Mouse (Mus musculus): ENCODE data around the gene Prss1. TPM values are rescaled to one million over a fixed set of nuclear protein-coding genes. Genes with fewer than 3 reads are reported as not detected.
"Not testable (repeated sequence)": the region's sequence is repeated elsewhere in the genome, so short reads cannot be mapped to it uniquely, and the experiment has no call there.

Prss1 gene
- total RNA-seq (2012; rRNA removed) (not detected in 2 replicates), total RNA-seq (2014; rRNA removed) (not detected in 2 replicates), polyA plus RNA-seq (2012; ENCODE audit: insufficient read length, low read depth) (not detected in 2 replicates)

GRCm38 (mm10) chr6:41458632-41459031 lies at the start of gene Prss1:
Gene Prss1 (plus strand): TSS chr6:41458932.
- DNase-seq (ENCODE audit: extremely low read depth); H3K9me3 ChIP-seq (replicated peaks; ENCODE audit: low read length); dilution Hi-C loops (cut with MboI; ENCODE audit: extremely low pct_ligation_motif_present, extremely low pct_unique_long_range_greater_than_20kb, low sequenced_read_pairs); H3K4me1 ChIP-seq (ENCODE audit: control insufficient read depth in 1 of 2, insufficient read depth in 2 of 2); H3K4me2 ChIP-seq (ENCODE audit: insufficient read depth, low read depth, poor library complexity, severe bottlenecking); H3K79me2 ChIP-seq (replicated peaks; ENCODE audit: control insufficient read depth, extremely low read depth, insufficient read depth, poor library complexity, severe bottlenecking); H3K27me3 ChIP-seq (replicated peaks); H3K4me3 ChIP-seq (replicated peaks in 1 of 3; ENCODE audit: low read depth in 2 of 3, low read length in 2 of 3, poor library complexity in 1 of 3); H3K27ac ChIP-seq (ENCODE audit: insufficient read depth, low read depth); H3K36me3 ChIP-seq (replicated peaks in 1 of 2; ENCODE audit: control insufficient read depth in 1 of 2, insufficient read depth in 1 of 2, low read length in 1 of 2); in situ Hi-C loops (cut with MboI; ENCODE audit: low pct_ligation_motif_present, low pct_unique_long_range_greater_than_20kb, low sequenced_read_pairs); H3K9ac ChIP-seq (ENCODE audit: insufficient read depth, low read depth): not testable (repeated sequence)

DNA sequence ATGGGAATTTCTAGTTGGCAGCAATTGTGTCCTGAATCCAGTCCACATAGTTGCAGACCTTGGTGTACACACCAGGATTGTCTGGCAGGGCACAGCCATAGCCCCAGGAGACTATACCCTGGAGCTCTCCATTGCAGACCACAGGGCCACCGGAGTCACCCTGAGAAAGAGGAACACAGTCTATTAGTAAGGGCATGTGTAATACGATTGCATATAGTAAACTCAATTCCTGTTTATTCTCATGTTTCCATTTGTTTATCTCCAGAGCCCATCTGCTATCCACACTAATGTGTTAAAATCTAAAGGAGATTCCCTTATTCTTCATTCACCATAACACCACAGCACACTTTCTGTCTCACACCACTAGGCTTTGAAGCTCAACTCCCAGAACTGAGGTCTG lies 16.5 kb upstream of the Prss1 start:
- H3K27ac ChIP-seq (ENCODE audit: insufficient read depth, low read depth); H3K79me2 ChIP-seq (replicated peaks; ENCODE audit: control insufficient read depth, extremely low read depth, insufficient read depth, poor library complexity, severe bottlenecking); H3K27me3 ChIP-seq (replicated peaks); H3K36me3 ChIP-seq (replicated peaks in 1 of 2; ENCODE audit: control insufficient read depth in 1 of 2, insufficient read depth in 1 of 2, low read length in 1 of 2); in situ Hi-C loops (cut with MboI; ENCODE audit: low pct_ligation_motif_present, low pct_unique_long_range_greater_than_20kb, low sequenced_read_pairs); H3K9me3 ChIP-seq (replicated peaks; ENCODE audit: low read length); H3K9ac ChIP-seq (ENCODE audit: insufficient read depth, low read depth); DNase-seq (ENCODE audit: extremely low read depth); H3K4me3 ChIP-seq (replicated peaks in 1 of 3; ENCODE audit: low read depth in 2 of 3, low read length in 2 of 3, poor library complexity in 1 of 3); dilution Hi-C loops (cut with MboI; ENCODE audit: extremely low pct_ligation_motif_present, extremely low pct_unique_long_range_greater_than_20kb, low sequenced_read_pairs); H3K4me2 ChIP-seq (ENCODE audit: insufficient read depth, low read depth, poor library complexity, severe bottlenecking); H3K4me1 ChIP-seq (ENCODE audit: control insufficient read depth in 1 of 2, insufficient read depth in 2 of 2): not testable (repeated sequence)

GRCm38 (mm10) chr6:41446045-41446444 lies 12.7 kb upstream of the Prss1 start, which contains the start of gene Gm10334:
Gene Gm10334 (minus strand): TSS chr6:41446145.
- in situ Hi-C loops (cut with MboI; ENCODE audit: low pct_ligation_motif_present, low pct_unique_long_range_greater_than_20kb, low sequenced_read_pairs); DNase-seq (ENCODE audit: extremely low read depth); H3K36me3 ChIP-seq (replicated peaks in 1 of 2; ENCODE audit: control insufficient read depth in 1 of 2, insufficient read depth in 1 of 2, low read length in 1 of 2); H3K9me3 ChIP-seq (replicated peaks; ENCODE audit: low read length); dilution Hi-C loops (cut with MboI; ENCODE audit: extremely low pct_ligation_motif_present, extremely low pct_unique_long_range_greater_than_20kb, low sequenced_read_pairs); H3K79me2 ChIP-seq (replicated peaks; ENCODE audit: control insufficient read depth, extremely low read depth, insufficient read depth, poor library complexity, severe bottlenecking); H3K27me3 ChIP-seq (replicated peaks); H3K4me3 ChIP-seq (replicated peaks in 1 of 3; ENCODE audit: low read depth in 2 of 3, low read length in 2 of 3, poor library complexity in 1 of 3); H3K27ac ChIP-seq (ENCODE audit: insufficient read depth, low read depth); H3K9ac ChIP-seq (ENCODE audit: insufficient read depth, low read depth); H3K4me1 ChIP-seq (ENCODE audit: control insufficient read depth in 1 of 2, insufficient read depth in 2 of 2); H3K4me2 ChIP-seq (ENCODE audit: insufficient read depth, low read depth, poor library complexity, severe bottlenecking): not testable (repeated sequence)

- Histone ChIP-seq H3K4me2 (ENCODE audit: insufficient read depth, low read depth, poor library complexity, severe bottlenecking) (no peak overlapping the region), H3K4me1 (ENCODE audit: control insufficient read depth in 1 of 2, insufficient read depth in 2 of 2) (peaks cover 0 to under 1% of the 10 kb centered on the region in 2 experiments; a peak in 1 of 4 replicates), H3K27me3 (replicated peaks) (no peaks in the 10 kb centered on the region), H3K4me3 (replicated peaks in 1 of 3; ENCODE audit: low read depth in 2 of 3, low read length in 2 of 3, poor library complexity in 1 of 3) (no peak overlapping the region), H3K9me3 (replicated peaks; ENCODE audit: low read length) (no peaks in the 10 kb centered on the region), H3K36me3 (replicated peaks in 1 of 2; ENCODE audit: control insufficient read depth in 1 of 2, insufficient read depth in 1 of 2, low read length in 1 of 2) (no peaks in the 10 kb centered on the region), H3K79me2 (replicated peaks; ENCODE audit: control insufficient read depth, extremely low read depth, insufficient read depth, poor library complexity, severe bottlenecking) (no peaks in the 10 kb centered on the region), H3K27ac (ENCODE audit: insufficient read depth, low read depth) (no peak overlapping the region), H3K9ac (ENCODE audit: insufficient read depth, low read depth) (no peak overlapping the region)
- no peak for DNase-seq (ENCODE audit: extremely low read depth)
- no peak for TF ChIP-seq USF1 (IDR thresholded peaks at IDR 0.05; ENCODE audit: low read depth, low read length)
- TF ChIP-seq MAZ (IDR thresholded peaks at IDR 0.05; ENCODE audit: low read depth, low read length), result no peak
- no peak for TF ChIP-seq MYC (IDR thresholded peaks at IDR 0.05; ENCODE audit: low read depth, low read length)
- TF ChIP-seq SIN3A (IDR thresholded peaks at IDR 0.05; ENCODE audit: low read length), result no peak
- dilution Hi-C loops (cut with MboI; ENCODE audit: extremely low pct_ligation_motif_present, extremely low pct_unique_long_range_greater_than_20kb, low sequenced_read_pairs), result no loop called here
- in situ Hi-C loops (cut with MboI; ENCODE audit: low pct_ligation_motif_present, low pct_unique_long_range_greater_than_20kb, low sequenced_read_pairs), result no loop called here
Measured at GRCm38 (mm10) chr6:41499374-41499773, 40.6 kb downstream of the Prss1 start.
